Mouse (Mus musculus): ENCODE data around the gene Tfb2m. TPM values are rescaled to one million over a fixed set of nuclear protein-coding genes. Genes with fewer than 3 reads are reported as not detected.

Gene Tfb2m
- total and polyA plus RNA-seq, 3 experiments: 13.1 to 53.1 (median 48.3) TPM

DNA sequence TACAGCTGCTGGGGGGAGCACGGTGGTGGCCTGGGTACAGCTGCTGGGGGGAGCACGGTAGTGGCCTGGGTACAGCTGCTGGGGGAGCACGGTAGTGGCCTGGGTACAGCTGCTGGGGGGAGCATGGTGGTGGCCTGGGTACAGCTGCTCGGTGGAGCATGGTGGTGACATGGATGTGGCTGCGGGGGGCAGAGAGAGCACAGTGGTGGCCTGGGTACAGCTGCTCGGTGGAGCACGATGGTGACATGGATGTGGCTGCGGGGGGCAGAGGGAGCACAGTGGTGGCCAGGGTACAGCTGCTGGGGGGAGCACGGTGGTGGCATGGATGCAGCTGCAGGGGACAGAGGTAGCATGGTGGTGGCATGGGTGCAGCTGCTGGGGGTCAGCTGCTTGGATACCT lies 39.6 kb upstream of the Tfb2m start:
- Histone ChIP-seq H3K27ac (ENCODE audit: insufficient read depth, low read depth) (no peak overlapping the region), H3K27me3 (replicated peaks) (no peaks in the 10 kb centered on the region), H3K4me3 (replicated peaks in 1 of 3; ENCODE audit: low read depth in 2 of 3, low read length in 2 of 3, poor library complexity in 1 of 3) (no peak overlapping the region), H3K36me3 (replicated peaks in 1 of 2; ENCODE audit: control insufficient read depth in 1 of 2, insufficient read depth in 1 of 2, low read length in 1 of 2) (peaks cover 0 to 17% of the 10 kb centered on the region in 2 experiments), H3K9ac (ENCODE audit: insufficient read depth, low read depth) (no peak overlapping the region), H3K79me2 (replicated peaks; ENCODE audit: control insufficient read depth, extremely low read depth, insufficient read depth, poor library complexity, severe bottlenecking) (no peaks in the 10 kb centered on the region), H3K9me3 (replicated peaks; ENCODE audit: low read length) (no peaks in the 10 kb centered on the region), H3K4me1 (ENCODE audit: control insufficient read depth in 1 of 2, insufficient read depth in 2 of 2) (peaks cover 0 to 51% of the 10 kb centered on the region in 2 experiments; a peak in 2 of 4 replicates), H3K4me2 (ENCODE audit: insufficient read depth, low read depth, poor library complexity, severe bottlenecking) (no peak overlapping the region)
- dilution Hi-C loops (cut with MboI; ENCODE audit: extremely low pct_ligation_motif_present, extremely low pct_unique_long_range_greater_than_20kb, low sequenced_read_pairs) (no loop called here), in situ Hi-C loops (cut with MboI; ENCODE audit: low pct_ligation_motif_present, low pct_unique_long_range_greater_than_20kb, low sequenced_read_pairs) (no loop called here)
- DNase-seq (ENCODE audit: extremely low read depth): no peak
- TF ChIP-seq BHLHE40 (IDR thresholded peaks at IDR 0.05; ENCODE audit: low read depth, low read length) (no peak), MXI1 (IDR thresholded peaks at IDR 0.05; ENCODE audit: low read depth, low read length) (no peak), USF2 (conservative IDR thresholded peaks at IDR 0.05; ENCODE audit: low read depth, low read length) (no peak), ZNF384 (IDR thresholded peaks at IDR 0.05; ENCODE audit: low read depth, low read length) (no peak), SMC3 (IDR thresholded peaks at IDR 0.05; ENCODE audit: low read depth, low read length) (no peak)

DNA sequence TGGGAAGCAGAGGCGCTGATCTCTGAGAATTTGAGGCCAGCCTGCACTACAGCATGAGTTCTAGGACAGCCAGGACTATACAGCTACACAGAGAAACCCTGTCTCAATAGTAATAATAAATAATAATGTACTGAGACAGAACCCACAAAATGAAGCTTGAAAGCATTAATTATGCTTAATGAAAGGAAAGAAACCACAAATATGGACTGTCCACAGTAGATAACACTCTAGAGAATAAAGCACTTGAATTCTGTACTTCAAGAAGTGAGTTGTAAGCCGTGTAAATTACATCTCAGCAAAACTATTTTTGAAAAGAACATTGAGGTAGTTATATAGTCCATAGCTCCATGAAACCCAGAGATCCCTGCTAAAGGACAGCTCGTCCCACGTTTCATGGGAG lies 38.2 kb upstream of the Tfb2m start:
- Histone ChIP-seq H3K4me1 (ENCODE audit: control insufficient read depth in 1 of 2, insufficient read depth in 2 of 2) (peaks cover 0 to 44% of the 10 kb centered on the region in 2 experiments; a peak in 2 of 4 replicates), H3K27me3 (replicated peaks) (no peaks in the 10 kb centered on the region), H3K4me2 (ENCODE audit: insufficient read depth, low read depth, poor library complexity, severe bottlenecking) (no peak overlapping the region), H3K9me3 (replicated peaks; ENCODE audit: low read length) (no peaks in the 10 kb centered on the region), H3K27ac (ENCODE audit: insufficient read depth, low read depth) (no peak overlapping the region), H3K36me3 (replicated peaks in 1 of 2; ENCODE audit: control insufficient read depth in 1 of 2, insufficient read depth in 1 of 2, low read length in 1 of 2) (peaks cover 4 to 31% of the 10 kb centered on the region in 2 experiments), H3K79me2 (replicated peaks; ENCODE audit: control insufficient read depth, extremely low read depth, insufficient read depth, poor library complexity, severe bottlenecking) (no peaks in the 10 kb centered on the region), H3K4me3 (replicated peaks in 1 of 3; ENCODE audit: low read depth in 2 of 3, low read length in 2 of 3, poor library complexity in 1 of 3) (no peak overlapping the region), H3K9ac (ENCODE audit: insufficient read depth, low read depth) (no peak overlapping the region)
- DNase-seq (ENCODE audit: extremely low read depth): no peak
- dilution Hi-C loops (cut with MboI; ENCODE audit: extremely low pct_ligation_motif_present, extremely low pct_unique_long_range_greater_than_20kb, low sequenced_read_pairs) (no loop called here), in situ Hi-C loops (cut with MboI; ENCODE audit: low pct_ligation_motif_present, low pct_unique_long_range_greater_than_20kb, low sequenced_read_pairs) (no loop called here)
- TF ChIP-seq EP300 (IDR thresholded peaks at IDR 0.05; ENCODE audit: low read length) (no peak), IRF4 (IDR thresholded peaks at IDR 0.05; ENCODE audit: low read depth, low read length) (no peak), MYC (IDR thresholded peaks at IDR 0.05; ENCODE audit: low read depth, low read length) (no peak), SMC3 (IDR thresholded peaks at IDR 0.05; ENCODE audit: low read depth, low read length) (no peak), TBP (conservative IDR thresholded peaks at IDR 0.05; ENCODE audit: low read depth, low read length) (no peak), JUN (IDR thresholded peaks at IDR 0.05; ENCODE audit: insufficient read depth, low read depth, low read length) (no peak), POLR2A (IDR thresholded peaks at IDR 0.05; ENCODE audit: low read depth, low read length) (no peak)

DNA sequence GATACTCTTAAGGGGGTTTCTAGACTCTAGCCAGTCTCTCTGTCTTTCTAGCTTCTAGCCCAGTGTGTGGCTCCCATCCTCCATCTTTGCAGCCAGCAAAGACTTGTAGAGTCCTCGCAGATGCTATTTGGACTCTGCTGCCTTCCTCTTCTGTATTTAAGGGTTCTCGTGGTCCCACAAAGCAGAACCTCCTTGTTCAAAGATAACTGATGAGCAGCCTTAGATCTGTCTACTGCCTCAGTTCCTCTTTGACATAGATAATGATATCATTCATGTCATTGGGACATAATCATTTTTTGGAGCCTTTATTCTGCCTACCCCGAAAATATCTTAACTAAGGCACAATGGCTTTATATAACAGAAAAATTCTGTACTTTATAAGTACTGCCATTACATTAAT lies 37.0 kb upstream of the Tfb2m start:
- Histone ChIP-seq H3K9ac (ENCODE audit: insufficient read depth, low read depth) (no peak overlapping the region), H3K36me3 (replicated peaks in 1 of 2; ENCODE audit: control insufficient read depth in 1 of 2, insufficient read depth in 1 of 2, low read length in 1 of 2) (peaks cover 4 to 37% of the 10 kb centered on the region in 2 experiments), H3K27ac (ENCODE audit: insufficient read depth, low read depth) (no peak overlapping the region), H3K9me3 (replicated peaks; ENCODE audit: low read length) (no peaks in the 10 kb centered on the region), H3K4me3 (replicated peaks in 1 of 3; ENCODE audit: low read depth in 2 of 3, low read length in 2 of 3, poor library complexity in 1 of 3) (no peak overlapping the region), H3K4me1 (ENCODE audit: control insufficient read depth in 1 of 2, insufficient read depth in 2 of 2) (peaks cover 0 to 34% of the 10 kb centered on the region in 2 experiments; a peak in 2 of 4 replicates), H3K27me3 (replicated peaks) (no peaks in the 10 kb centered on the region), H3K4me2 (ENCODE audit: insufficient read depth, low read depth, poor library complexity, severe bottlenecking) (no peak overlapping the region), H3K79me2 (replicated peaks; ENCODE audit: control insufficient read depth, extremely low read depth, insufficient read depth, poor library complexity, severe bottlenecking) (no peaks in the 10 kb centered on the region)
- TF ChIP-seq ETS1 (conservative IDR thresholded peaks at IDR 0.05; ENCODE audit: low read depth, low read length): no peak
- no peak for TF ChIP-seq MEF2A (IDR thresholded peaks at IDR 0.05; ENCODE audit: borderline replicate concordance, low read depth, low read length)
- no peak for TF ChIP-seq PAX5 (IDR thresholded peaks at IDR 0.05; ENCODE audit: low read length)
- TF ChIP-seq ELF1 (IDR thresholded peaks at IDR 0.05; ENCODE audit: low read depth, low read length): no peak
- no peak for TF ChIP-seq KAT2A (IDR thresholded peaks at IDR 0.05; ENCODE audit: insufficient replicate concordance, low read length)
- TF ChIP-seq JUND (conservative IDR thresholded peaks at IDR 0.05; ENCODE audit: low read depth, low read length): no peak
- no peak for TF ChIP-seq RCOR1 (conservative IDR thresholded peaks at IDR 0.05; ENCODE audit: low read depth, low read length)
- TF ChIP-seq SMC3 (IDR thresholded peaks at IDR 0.05; ENCODE audit: low read depth, low read length): no peak
- TF ChIP-seq IRF4 (IDR thresholded peaks at IDR 0.05; ENCODE audit: low read depth, low read length): no peak
- no peak for TF ChIP-seq BHLHE40 (IDR thresholded peaks at IDR 0.05; ENCODE audit: low read depth, low read length)
- no peak for TF ChIP-seq USF2 (conservative IDR thresholded peaks at IDR 0.05; ENCODE audit: low read depth, low read length)
- DNase-seq (ENCODE audit: extremely low read depth): no peak
- dilution Hi-C loops (cut with MboI; ENCODE audit: extremely low pct_ligation_motif_present, extremely low pct_unique_long_range_greater_than_20kb, low sequenced_read_pairs): no loop called here
- in situ Hi-C loops (cut with MboI; ENCODE audit: low pct_ligation_motif_present, low pct_unique_long_range_greater_than_20kb, low sequenced_read_pairs): no loop called here

Measured in CH12.LX (cell line).